Mouse (Mus musculus) lung, adult 2 months (tissue): Measurements from ENCODE around the gene Arid1b.

Experiments used
- CTCF ChIP-seq: fragments of 200-500 bp; IDR thresholded peaks from 2 replicates; pipeline ENCODE4 v1.5.1; 2011; ENCODE audit warnings: mild to moderate bottlenecking, low read length, control low read depth; ENCODE audit not compliant: insufficient read depth
- POLR2A ChIP-seq: fragments of 200-500 bp; IDR thresholded peaks from 2 replicates; pipeline ENCODE4 v1.6.1; 2011; ENCODE audit warnings: low read depth, mild to moderate bottlenecking, control low read depth, low read length, borderline replicate concordance; ENCODE audit errors: extremely low read depth

DNA sequence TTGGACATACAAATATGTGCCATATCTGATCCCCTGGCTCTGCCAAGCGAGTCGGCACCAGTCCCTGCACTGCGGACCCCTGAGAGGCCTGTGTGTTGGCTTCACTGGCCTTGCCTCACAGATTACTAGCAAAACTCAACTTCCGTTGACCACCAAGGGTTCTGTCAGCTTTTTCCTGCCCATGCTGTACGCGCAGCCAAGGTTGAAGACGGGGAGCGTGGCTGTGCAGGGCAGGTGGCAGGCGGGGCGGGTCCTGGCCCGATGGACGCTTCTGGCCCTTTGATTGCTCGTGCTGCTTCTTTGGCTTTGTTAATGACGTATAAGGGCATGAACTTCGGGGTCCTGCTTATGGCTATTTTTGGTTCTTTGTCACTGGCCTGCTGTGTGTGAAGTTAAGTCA is 253.6 kb downstream of the Arid1b start:
- TF ChIP-seq CTCF (no peak), POLR2A (no peak)
